Mouse (Mus musculus) retina, postnatal 1 day (tissue): ENCODE data around the gene Ccdc57.

ENCODE experiments used
- DNase-seq: peaks from one replicate; pipeline ENCODE4 v3.0.0-alpha.2; 2012

Gene Ccdc57

GRCm38 (mm10) chr11:120932564-120933398, at the start of gene Ccdc57:
Gene Ccdc57, minus strand, starts transcription at chr11:120932872.
- DNase-seq, result peak; percentile 95

- no peak for DNase-seq
Observed at GRCm38 (mm10) chr11:120982459-120982858, 49.8 kb upstream of the Ccdc57 start.

DNA sequence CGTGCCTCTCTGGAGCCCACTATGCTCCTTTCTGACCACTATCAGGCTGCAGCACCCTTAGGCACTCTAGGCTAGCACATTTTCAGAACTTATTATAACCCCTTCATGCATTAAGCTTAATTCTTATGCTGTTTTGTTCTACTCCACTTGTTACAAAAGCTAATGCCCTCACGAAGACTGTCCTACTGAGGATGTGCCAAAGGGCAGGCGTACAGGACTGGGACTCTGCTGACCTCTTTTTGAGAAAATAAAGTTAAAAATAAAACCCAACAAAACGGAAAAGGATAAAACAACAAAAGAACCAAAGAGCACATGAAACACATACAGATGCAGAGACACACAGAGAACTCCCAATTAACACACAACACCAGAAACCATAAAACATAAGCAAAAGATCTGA, 49.0 kb upstream of the Ccdc57 start:
- DNase-seq, result no peak

DNA sequence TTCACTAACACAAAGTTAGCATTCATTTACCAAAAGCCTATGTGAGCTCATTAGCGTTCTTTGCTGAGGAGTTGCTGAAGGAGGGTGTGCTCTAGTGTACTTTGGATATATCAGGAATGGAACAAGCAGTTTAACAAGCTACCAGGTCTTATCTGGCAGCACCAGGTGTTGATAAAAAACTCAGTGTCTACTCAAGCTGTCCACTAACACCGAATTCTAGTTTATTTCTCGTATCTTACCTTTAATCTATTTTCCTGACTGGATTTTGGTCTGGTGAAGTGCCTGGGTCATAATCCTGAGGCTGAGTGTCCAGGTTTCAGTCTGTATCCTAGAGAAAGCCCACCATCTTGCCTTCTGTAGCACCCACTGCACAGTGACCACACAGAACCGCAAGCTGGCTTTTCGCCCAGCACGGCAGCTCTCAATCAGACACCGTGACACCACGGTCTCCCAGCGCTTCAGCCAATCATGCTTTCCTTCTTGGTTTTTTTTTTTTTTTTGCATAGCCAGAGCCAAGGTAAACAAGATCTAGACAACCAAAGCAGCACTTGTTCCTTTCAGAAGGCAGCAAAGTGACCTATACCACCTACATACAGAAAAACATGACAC, 47.9 kb upstream of the Ccdc57 start:
- DNase-seq, result no peak

- DNase-seq, result no peak
Observed at GRCm38 (mm10) chr11:120979711-120980426, 47.2 kb upstream of the Ccdc57 start.

GRCm38 (mm10) chr11:120973318-120973717, 40.6 kb upstream of the Ccdc57 start:
- DNase-seq, result no peak

GRCm38 (mm10) chr11:120971237-120971636, 38.6 kb upstream of the Ccdc57 start:
- no peak for DNase-seq

DNA sequence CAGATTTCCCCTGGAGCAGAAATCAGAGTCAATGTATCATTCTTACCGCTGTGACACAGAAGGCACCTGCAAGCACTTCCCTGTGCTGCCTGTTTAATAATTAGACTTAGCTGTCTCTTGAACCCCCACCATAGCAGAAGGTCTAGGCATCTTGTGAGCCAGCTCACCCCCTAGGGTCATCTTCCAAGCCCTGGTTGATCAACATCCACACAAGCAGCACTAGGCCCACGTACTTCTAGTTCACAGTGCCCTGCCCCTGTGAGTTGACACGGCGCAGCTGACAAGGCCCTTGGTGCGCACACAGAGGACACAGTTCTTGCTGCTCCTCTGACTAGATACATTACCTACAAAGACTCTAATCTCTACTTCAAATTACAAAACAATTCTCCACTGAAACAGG, 37.1 kb upstream of the Ccdc57 start:
- DNase-seq, result no peak

- no peak for DNase-seq
Observed at GRCm38 (mm10) chr11:120965587-120965986, 32.9 kb upstream of the Ccdc57 start.

DNA sequence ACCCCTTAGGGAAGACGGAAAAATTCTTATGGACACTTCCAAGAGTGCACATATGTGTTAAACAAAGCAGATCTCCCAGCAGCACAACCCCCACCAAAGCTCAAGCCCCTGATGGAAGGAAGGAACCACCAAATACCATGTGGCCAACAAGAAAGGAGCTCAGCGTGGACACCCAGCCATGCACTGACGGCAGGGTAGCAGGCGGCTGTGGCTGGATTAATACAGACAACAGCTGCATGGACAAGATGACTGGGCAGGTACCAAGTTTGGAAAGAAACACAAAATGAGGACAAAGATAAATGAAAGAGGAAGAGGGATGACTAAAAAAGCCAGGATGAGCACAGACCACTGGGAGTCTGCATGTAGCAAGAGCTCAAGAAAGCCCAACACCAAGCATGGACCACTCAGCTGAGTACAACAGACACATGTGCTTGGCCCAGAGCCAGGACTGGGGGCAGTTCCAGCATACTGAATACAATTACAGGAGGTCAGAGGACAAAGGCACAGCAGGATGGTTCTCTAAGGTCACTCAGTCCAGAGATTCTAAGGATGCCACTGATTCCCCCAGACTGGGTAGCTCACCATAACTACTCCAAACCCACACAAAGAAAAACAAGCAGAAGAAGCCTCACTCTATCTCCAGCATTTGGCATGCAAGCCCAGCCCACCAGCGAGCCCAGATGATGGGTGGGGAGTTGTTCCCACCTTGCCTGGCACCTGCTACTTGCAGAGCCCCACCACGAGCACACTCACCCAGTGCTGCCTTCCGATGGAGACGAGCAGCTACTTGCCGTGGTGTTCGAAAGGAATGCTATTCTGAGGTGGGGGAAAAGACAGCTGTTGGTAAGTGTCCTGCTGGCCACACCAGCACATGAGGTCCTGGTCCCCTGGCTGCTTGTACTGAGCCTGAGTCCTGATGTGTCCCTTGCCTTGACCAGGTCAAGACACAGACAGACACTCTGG, 31.8 kb upstream of the Ccdc57 start:
- peak; percentile 64 for DNase-seq

GRCm38 (mm10) chr11:120962909-120963308, 30.2 kb upstream of the Ccdc57 start:
- DNase-seq, result no peak

DNA sequence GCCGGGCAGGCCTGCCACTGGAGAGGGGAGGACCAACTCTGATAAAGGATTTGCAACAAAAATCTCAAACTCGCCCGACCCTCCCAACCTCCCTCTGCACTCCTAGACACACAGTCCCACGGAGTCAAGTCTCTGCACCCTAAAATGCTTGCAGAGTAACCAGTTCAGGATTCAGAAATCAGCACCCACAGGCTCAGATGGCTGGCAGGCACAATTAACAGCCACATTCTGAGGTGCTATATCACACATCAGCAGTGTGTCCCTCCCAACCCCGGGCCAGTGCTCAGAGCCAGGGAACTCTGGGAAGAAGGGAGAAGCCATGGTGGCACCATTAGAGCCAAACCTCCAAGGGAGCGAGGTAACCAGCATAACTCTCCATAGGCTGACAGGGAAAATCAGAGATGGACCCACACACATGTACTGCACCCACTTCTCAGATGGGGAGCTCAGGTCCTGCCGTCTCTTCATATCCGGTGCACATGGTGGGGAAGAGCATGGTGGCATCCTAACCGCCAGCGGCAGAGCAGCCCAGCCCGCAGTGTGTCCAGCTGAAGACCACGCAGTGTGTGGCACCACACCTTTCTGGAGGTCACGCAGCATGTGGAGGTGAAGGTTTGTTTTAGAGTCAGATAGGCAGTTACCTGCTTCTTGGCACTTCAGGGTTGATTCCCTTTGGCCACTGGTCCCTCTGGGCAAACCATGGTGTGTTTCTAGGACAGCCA, 29.5 kb upstream of the Ccdc57 start:
- DNase-seq, result no peak

GRCm38 (mm10) chr11:120961594-120961993, 28.9 kb upstream of the Ccdc57 start:
- no peak for DNase-seq

- no peak for DNase-seq
Observed at GRCm38 (mm10) chr11:120960248-120960647, 27.6 kb upstream of the Ccdc57 start.

DNA sequence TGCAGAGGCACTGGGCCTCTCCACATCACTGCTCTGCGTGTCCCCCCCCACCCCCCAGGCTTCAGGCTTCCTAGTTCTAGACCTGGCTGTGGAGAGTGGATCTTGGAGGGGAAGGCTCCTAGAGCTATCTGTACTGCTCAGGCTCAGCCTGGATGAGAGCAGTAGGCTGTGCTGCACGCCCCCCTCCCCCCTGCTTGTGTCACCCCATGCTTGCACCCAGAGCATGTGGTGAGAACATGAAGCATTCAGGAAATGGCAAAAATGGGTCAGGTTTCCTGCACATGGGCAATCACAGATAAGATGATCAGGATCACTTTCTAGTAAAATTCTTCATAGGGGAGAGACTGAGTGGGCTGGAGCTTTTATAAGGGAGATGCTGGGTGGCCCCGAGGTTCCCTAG, 26.9 kb upstream of the Ccdc57 start:
- DNase-seq, result no peak

DNA sequence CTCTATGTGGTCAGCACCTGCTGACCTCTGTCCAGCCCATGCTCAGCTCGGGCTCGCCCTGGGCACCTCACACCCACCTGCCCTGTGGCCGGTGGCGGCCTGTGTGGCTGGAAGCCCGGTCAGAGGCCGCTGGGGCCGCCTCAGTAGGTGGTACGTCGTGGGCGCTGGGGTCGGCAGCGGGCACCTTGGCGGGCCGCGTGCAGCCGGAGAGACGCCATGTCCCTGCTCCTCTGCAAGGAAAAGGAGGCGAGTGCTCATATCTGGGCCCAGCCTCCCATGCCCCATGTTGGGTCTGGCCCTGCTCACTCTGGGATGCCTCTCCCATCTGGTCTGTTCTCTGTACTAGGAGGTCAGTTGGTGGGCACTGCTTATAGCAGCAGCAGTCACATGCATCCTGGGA, 26.4 kb upstream of the Ccdc57 start:
- no peak for DNase-seq

GRCm38 (mm10) chr11:120957731-120958257, 25.1 kb upstream of the Ccdc57 start:
- DNase-seq, result no peak

- no peak for DNase-seq
Observed at GRCm38 (mm10) chr11:120957052-120957451, 24.4 kb upstream of the Ccdc57 start.

DNA sequence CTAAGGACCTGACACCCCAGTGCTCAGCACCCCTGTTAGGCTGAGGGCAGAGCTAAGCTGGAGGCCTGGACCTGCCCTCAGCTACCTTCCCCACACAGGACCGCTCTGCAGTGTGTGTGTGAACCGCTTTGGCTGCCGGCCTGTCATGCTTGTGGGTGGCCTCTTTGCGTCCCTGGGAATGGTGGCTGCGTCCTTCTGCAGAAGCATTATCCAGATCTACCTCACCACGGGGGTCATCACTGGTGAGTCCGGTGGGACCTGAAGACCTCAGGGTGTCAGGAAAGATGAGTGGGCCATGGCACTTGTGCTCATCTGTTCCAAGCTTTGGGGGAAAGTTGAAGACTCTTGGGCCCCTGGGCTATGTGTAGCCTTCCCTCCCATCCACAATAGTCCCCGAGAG, 23.0 kb upstream of the Ccdc57 start:
- no peak for DNase-seq

- DNase-seq, result no peak
Observed at GRCm38 (mm10) chr11:120954936-120955335, 22.3 kb upstream of the Ccdc57 start.
